Mouse (Mus musculus) limb, embryonic 11.5 days (tissue): Measurements from ENCODE around the gene Rtn4rl1. TPM values are rescaled to one million over a fixed set of nuclear protein-coding genes. Genes with fewer than 3 reads are reported as not detected.
A peak's percentile ranks its signal among the peaks of the same experiment; 100 is the strongest.

Experiments
- ATAC-seq: fragments of 200-750 bp; cut with Nextera tagmentation; 2 replicates; pipeline ENCODE4 v1.8.0; 2017; ENCODE audit warnings: low read depth; ENCODE audit not compliant: insufficient number of reproducible peaks, low FRiP score, low TSS enrichment
- DNase-seq: peaks from one replicate; pipeline ENCODE4 v3.0.0-alpha.2; 2015; ENCODE audit warnings: low spot score
- H3K27ac ChIP-seq: fragments of 300-500 bp; sonication (generic); replicated peaks from 2 replicates; pipeline ENCODE4 v1.5.1; 2014; ENCODE audit warnings: low read depth, mild to moderate bottlenecking, low read length
- H3K27me3 ChIP-seq: fragments of 300-500 bp; sonication (generic); 2 replicates; pipeline ENCODE4 v1.6.1; 2014; ENCODE audit warnings: mild to moderate bottlenecking, low read length, mixed read lengths; ENCODE audit not compliant: control insufficient read depth, insufficient read depth
- H3K36me3 ChIP-seq: fragments of 300-500 bp; sonication (generic); 2 replicates; pipeline ENCODE4 v1.6.1; 2014; ENCODE audit warnings: mild to moderate bottlenecking, low read length, moderate library complexity, mixed read lengths; ENCODE audit not compliant: control insufficient read depth, insufficient read depth
- H3K4me1 ChIP-seq: fragments of 300-500 bp; sonication (generic); 2 replicates; pipeline ENCODE4 v1.6.1; 2014; ENCODE audit warnings: low read length, mixed read lengths; ENCODE audit not compliant: control insufficient read depth, insufficient read depth
- H3K4me2 ChIP-seq: fragments of 300-500 bp; sonication (generic); 2 replicates; pipeline ENCODE4 v1.6.1; 2014; ENCODE audit warnings: low read depth, mild to moderate bottlenecking, moderate library complexity; ENCODE audit not compliant: severe bottlenecking
- H3K4me3 ChIP-seq: fragments of 300-500 bp; sonication (generic); 2 replicates; pipeline ENCODE4 v1.5.1; 2014; ENCODE audit warnings: low read depth, low read length
- H3K9ac ChIP-seq: fragments of 300-500 bp; sonication (generic); 2 replicates; pipeline ENCODE4 v1.6.1; 2014; ENCODE audit warnings: mild to moderate bottlenecking, low read length
- H3K9me3 ChIP-seq: fragments of 300-500 bp; sonication (generic); 2 replicates; pipeline ENCODE4 v1.6.1; 2016; ENCODE audit warnings: low read length; ENCODE audit not compliant: control insufficient read depth
- whole genome bisulfite sequencing: fragments of 180-500 bp; shearing (Covaris S2); extraction: QIAGEN DNeasy Blood & Tissue Kit; methylation state at CpG from one replicate; pipeline ENCODE4 v1.1.7; 2014; 5-methylcytosine and 5-hydroxymethylcytosine counted together
- polyA plus RNA-seq: library from polyadenylated mRNA; unstranded; fragments of >200 nt; fragmentation: Nextera tagmentation; extraction: Ambion mirVana; gene quantifications from 2 replicates; pipeline ENCODE4 v1.2.1, GENCODE M21; 2014

Gene Rtn4rl1
- 0.75 and 0.78 TPM in 2 replicates for polyA plus RNA-seq

- Histone ChIP-seq H3K4me3 (peak within 1 kb of the TSS; percentile 44), H3K27ac (no peak within 1 kb of the TSS), H3K4me2 (peak within 1 kb of the TSS; percentile 60), H3K36me3 (no peaks in the 10 kb centered on the region), H3K9me3 (no peaks in the 10 kb centered on the region), H3K9ac (peak within 1 kb of the TSS; percentile 45), H3K27me3 (peaks cover 42% of the 10 kb centered on the region), H3K4me1 (peaks cover 29% of the 10 kb centered on the region)
- DNase-seq = peak; percentile 59
- under 1% methylated on average over 64 of the region's 84 CpGs for WGBS
- ATAC-seq = no peak
Observed at GRCm38 (mm10) chr11:75193256-75194071, at the start of gene Rtn4rl1. TSS of gene Rtn4rl1 (plus strand) at chr11:75193783.

- DNase-seq = no peak
- H3K4me1 ChIP-seq = peaks cover 36% of the 10 kb centered on the region
- no peak overlapping the region for H3K9ac ChIP-seq
- ATAC-seq = no peak
- H3K9me3 ChIP-seq = no peaks in the 10 kb centered on the region
- H3K4me3 ChIP-seq = no peak overlapping the region
- H3K27me3 ChIP-seq = no peaks in the 10 kb centered on the region
- no peaks in the 10 kb centered on the region for H3K36me3 ChIP-seq
- 88% methylated on average over 2 of the region's 2 CpGs for WGBS
- H3K4me2 ChIP-seq = no peak overlapping the region
- no peak overlapping the region for H3K27ac ChIP-seq
Observed at GRCm38 (mm10) chr11:75145841-75146240, 47.7 kb upstream of the Rtn4rl1 start.

- WGBS = 8% methylated on average over 11 of the region's 11 CpGs
- H3K36me3 ChIP-seq = no peaks in the 10 kb centered on the region
- peak overlapping the region; percentile 25 for H3K4me2 ChIP-seq
- H3K27ac ChIP-seq = peak overlapping the region; percentile 91
- DNase-seq (peak; percentile 88), ATAC-seq (peak; percentile 93)
- H3K27me3 ChIP-seq = no peaks in the 10 kb centered on the region
- no peak overlapping the region for H3K4me3 ChIP-seq
- no peak overlapping the region for H3K9ac ChIP-seq
- peaks cover 22% of the 10 kb centered on the region for H3K4me1 ChIP-seq
- no peaks in the 10 kb centered on the region for H3K9me3 ChIP-seq
Observed at GRCm38 (mm10) chr11:75147106-75147845, 46.3 kb upstream of the Rtn4rl1 start.

GRCm38 (mm10) chr11:75147846-75148168 is 45.8 kb upstream of the Rtn4rl1 start:
- H3K36me3 ChIP-seq = no peaks in the 10 kb centered on the region
- H3K4me3 ChIP-seq = no peak overlapping the region
- no peak overlapping the region for H3K9ac ChIP-seq
- DNase-seq (peak; percentile 72), ATAC-seq (peak; percentile 80)
- no peaks in the 10 kb centered on the region for H3K9me3 ChIP-seq
- peak overlapping the region; percentile 25 for H3K4me2 ChIP-seq
- no peaks in the 10 kb centered on the region for H3K27me3 ChIP-seq
- peak overlapping the region; percentile 91 for H3K27ac ChIP-seq
- H3K4me1 ChIP-seq = peaks cover 22% of the 10 kb centered on the region
- whole genome bisulfite sequencing = 24% methylated on average over 3 of the region's 3 CpGs

GRCm38 (mm10) chr11:75148332-75149035 is 45.1 kb upstream of the Rtn4rl1 start:
- ATAC-seq = no peak
- no peak overlapping the region for H3K9ac ChIP-seq
- no peaks in the 10 kb centered on the region for H3K27me3 ChIP-seq
- peak; percentile 23 for DNase-seq
- 80% methylated on average over 11 of the region's 11 CpGs for WGBS
- H3K4me2 ChIP-seq = peak overlapping the region; percentile 25; the same call in 1 of the 2 replicates
- peaks cover 22% of the 10 kb centered on the region for H3K4me1 ChIP-seq
- peak overlapping the region; percentile 91 for H3K27ac ChIP-seq
- H3K4me3 ChIP-seq = no peak overlapping the region
- no peaks in the 10 kb centered on the region for H3K36me3 ChIP-seq
- no peaks in the 10 kb centered on the region for H3K9me3 ChIP-seq

- ATAC-seq (no peak), DNase-seq (no peak)
- Histone ChIP-seq H3K4me2 (no peak overlapping the region), H3K4me3 (no peak overlapping the region), H3K27ac (no peak overlapping the region), H3K9ac (no peak overlapping the region), H3K4me1 (peaks cover 22% of the 10 kb centered on the region), H3K36me3 (peaks cover 2% of the 10 kb centered on the region; the same call in 1 of the 2 replicates), H3K9me3 (no peaks in the 10 kb centered on the region), H3K27me3 (no peaks in the 10 kb centered on the region)
- WGBS = 79% methylated on average over 1 of the region's 1 CpGs
Observed at GRCm38 (mm10) chr11:75150346-75150745, 43.2 kb upstream of the Rtn4rl1 start.

GRCm38 (mm10) chr11:75152603-75153557 is 40.7 kb upstream of the Rtn4rl1 start:
- Histone ChIP-seq H3K9me3 (no peaks in the 10 kb centered on the region), H3K4me1 (peaks cover 32% of the 10 kb centered on the region), H3K9ac (no peak overlapping the region), H3K27ac (no peak overlapping the region), H3K4me2 (no peak overlapping the region), H3K4me3 (no peak overlapping the region), H3K36me3 (peaks cover 5% of the 10 kb centered on the region; the same call in 1 of the 2 replicates), H3K27me3 (no peaks in the 10 kb centered on the region)
- 84% methylated on average over 18 of the region's 18 CpGs for WGBS
- ATAC-seq (no peak), DNase-seq (no peak)
